Mouse (Mus musculus) embryonic facial prominence, embryonic 10.5 days (tissue): Measurements from ENCODE around the gene Ccdc107. TPM values are rescaled to one million over a fixed set of nuclear protein-coding genes. Genes with fewer than 3 reads are reported as not detected.

Experiments
- DNase-seq: peaks from one replicate; pipeline ENCODE4 v3.0.0-alpha.2; 2017; ENCODE audit warnings: low spot score
- H3K27ac ChIP-seq: fragments of 300-500 bp; sonication (generic); replicated peaks from 2 replicates; pipeline ENCODE4 v1.5.1; 2016; ENCODE audit warnings: mild to moderate bottlenecking
- H3K27me3 ChIP-seq: fragments of 300-500 bp; sonication (generic); replicated peaks from 2 replicates; pipeline ENCODE4 v1.6.1; 2016; ENCODE audit warnings: low read depth, mild to moderate bottlenecking; ENCODE audit not compliant: poor library complexity, severe bottlenecking
- H3K36me3 ChIP-seq: fragments of 300-500 bp; sonication (generic); replicated peaks from 2 replicates; pipeline ENCODE4 v1.6.1; 2016; ENCODE audit warnings: mild to moderate bottlenecking, moderate library complexity
- H3K4me1 ChIP-seq: fragments of 300-500 bp; sonication (generic); 2 replicates; pipeline ENCODE4 v1.6.1; 2016
- H3K4me3 ChIP-seq: fragments of 300-500 bp; sonication (generic); 2 replicates; pipeline ENCODE4 v1.5.1; 2016; ENCODE audit warnings: mild to moderate bottlenecking, moderate library complexity
- H3K9me3 ChIP-seq: fragments of 300-500 bp; sonication (generic); 2 replicates; pipeline ENCODE4 v1.6.1; 2016; ENCODE audit warnings: mild to moderate bottlenecking
- WGBS: fragments of 180-500 bp; shearing (Covaris S2); methylation state at CpG from one replicate; pipeline ENCODE4 v1.1.7; 2016; 5-methylcytosine and 5-hydroxymethylcytosine counted together
- polyA plus RNA-seq: library from polyadenylated mRNA; unstranded; fragments of >200 nt; fragmentation: Nextera tagmentation; extraction: Ambion mirVana; gene quantifications from 2 replicates; pipeline ENCODE4 v1.2.1, GENCODE M21; 2016

Ccdc107 gene
- polyA plus RNA-seq, 1 experiment from 2014 or later: 45.2 TPM

GRCm38 (mm10) chr4:43528487-43528886 lies 35.8 kb downstream of the Ccdc107 start:
- no peak for DNase-seq
- Histone ChIP-seq H3K27ac (no peak overlapping the region), H3K27me3 (peaks cover 37% of the 10 kb centered on the region), H3K9me3 (no peaks in the 10 kb centered on the region), H3K4me1 (peaks cover 14% of the 10 kb centered on the region), H3K36me3 (peaks cover 31% of the 10 kb centered on the region), H3K4me3 (no peak overlapping the region)
- WGBS: 76% methylated on average over 9 of the region's 9 CpGs

- Histone ChIP-seq H3K27me3 (peaks cover 21% of the 10 kb centered on the region), H3K9me3 (no peaks in the 10 kb centered on the region), H3K27ac (no peak overlapping the region), H3K4me1 (no peaks in the 10 kb centered on the region), H3K4me3 (no peak overlapping the region), H3K36me3 (peaks cover 47% of the 10 kb centered on the region)
- no peak for DNase-seq
- WGBS: 75% methylated on average over 8 of the region's 8 CpGs
Measured at GRCm38 (mm10) chr4:43530081-43530501, 37.4 kb downstream of the Ccdc107 start.

- Histone ChIP-seq H3K27me3 (peaks cover 16% of the 10 kb centered on the region), H3K4me3 (no peak overlapping the region), H3K27ac (no peak overlapping the region), H3K4me1 (no peaks in the 10 kb centered on the region), H3K36me3 (peaks cover 52% of the 10 kb centered on the region), H3K9me3 (no peaks in the 10 kb centered on the region)
- WGBS: 22% methylated on average over 7 of the region's 7 CpGs
- DNase-seq: peak; percentile 78
Measured at GRCm38 (mm10) chr4:43530581-43530980, 37.9 kb downstream of the Ccdc107 start.

- 82% methylated on average over 9 of the region's 9 CpGs for WGBS
- Histone ChIP-seq H3K4me3 (no peak overlapping the region), H3K36me3 (peaks cover 79% of the 10 kb centered on the region), H3K27me3 (no peaks in the 10 kb centered on the region), H3K27ac (no peak overlapping the region), H3K4me1 (no peaks in the 10 kb centered on the region), H3K9me3 (no peaks in the 10 kb centered on the region)
- no peak for DNase-seq
Measured at GRCm38 (mm10) chr4:43533270-43533669, 40.6 kb downstream of the Ccdc107 start.

GRCm38 (mm10) chr4:43535628-43536027 lies 42.9 kb downstream of the Ccdc107 start:
- DNase-seq: no peak
- Histone ChIP-seq H3K27me3 (no peaks in the 10 kb centered on the region), H3K27ac (no peak overlapping the region), H3K9me3 (no peaks in the 10 kb centered on the region), H3K36me3 (peaks cover 100% of the 10 kb centered on the region), H3K4me1 (no peaks in the 10 kb centered on the region), H3K4me3 (no peak overlapping the region)
- 89% methylated on average over 8 of the region's 8 CpGs for WGBS

- Histone ChIP-seq H3K4me1 (no peaks in the 10 kb centered on the region), H3K27me3 (no peaks in the 10 kb centered on the region), H3K9me3 (no peaks in the 10 kb centered on the region), H3K27ac (no peak overlapping the region), H3K36me3 (peaks cover 100% of the 10 kb centered on the region), H3K4me3 (no peak overlapping the region)
- WGBS: 94% methylated on average over 9 of the region's 9 CpGs
- DNase-seq: no peak
Measured at GRCm38 (mm10) chr4:43536031-43536430, 43.3 kb downstream of the Ccdc107 start.

- peaks cover 100% of the 10 kb centered on the region for H3K36me3 ChIP-seq
Measured at GRCm38 (mm10) chr4:43542044-43542443, 49.3 kb downstream of the Ccdc107 start.

More at GRCm38 (mm10) chr4:43542044-43542443, 49.3 kb downstream of the Ccdc107 start:
- H3K4me3 ChIP-seq: no peak overlapping the region
- no peak for DNase-seq
- no peak overlapping the region for H3K27ac ChIP-seq
- peaks cover 10% of the 10 kb centered on the region; the same call in 1 of the 2 replicates for H3K4me1 ChIP-seq
- no peaks in the 10 kb centered on the region for H3K9me3 ChIP-seq
- 56% methylated on average over 3 of the region's 3 CpGs for WGBS
- no peaks in the 10 kb centered on the region for H3K27me3 ChIP-seq

Other genes starting within 250 kb of the Ccdc107 start
- 0.16 and 0.36 TPM in 2 replicates for gene Atp8b5, start 225.7 kb upstream of the Ccdc107 start, polyA plus RNA-seq
- 9.5 and 10.9 TPM in 2 replicates for gene Rusc2, start 110.9 kb upstream of the Ccdc107 start, polyA plus RNA-seq
- gene Fam166b, start 63.8 kb upstream of the Ccdc107 start, polyA plus RNA-seq: 0.11 TPM in 1 of 2 replicates, not detected in the other
- 6.9 and 9.2 TPM in 2 replicates for gene Tesk1, start 51.0 kb upstream of the Ccdc107 start, polyA plus RNA-seq
- 2.3 TPM in 2 replicates for gene Cd72, start 38.3 kb upstream of the Ccdc107 start, polyA plus RNA-seq
- not detected in 2 replicates for gene Sit1, start 9.2 kb upstream of the Ccdc107 start, polyA plus RNA-seq
- gene Arhgef39, start 6.8 kb downstream of the Ccdc107 start, polyA plus RNA-seq: 44.1 and 48.2 TPM in 2 replicates
- 0.96 and 1.0 TPM in 2 replicates for gene Car9, start 14.1 kb downstream of the Ccdc107 start, polyA plus RNA-seq
- 59.4 and 61.1 TPM in 2 replicates for gene Tpm2, start 30.9 kb downstream of the Ccdc107 start, polyA plus RNA-seq
- 35.7 and 36.0 TPM in 2 replicates for gene Creb3, start 69.4 kb downstream of the Ccdc107 start, polyA plus RNA-seq
- gene Tln1, start 69.8 kb downstream of the Ccdc107 start, polyA plus RNA-seq: 53.1 and 53.5 TPM in 2 replicates
- gene Rgp1, start 85.8 kb downstream of the Ccdc107 start, polyA plus RNA-seq: 17.5 and 18.8 TPM in 2 replicates
- gene Gba2, start 86.0 kb downstream of the Ccdc107 start, polyA plus RNA-seq: 26.6 and 28.0 TPM in 2 replicates
- gene Msmp, start 91.6 kb downstream of the Ccdc107 start, polyA plus RNA-seq: 0.34 and 0.99 TPM in 2 replicates
- gene Npr2, start 139.0 kb downstream of the Ccdc107 start, polyA plus RNA-seq: 12.5 and 16.7 TPM in 2 replicates
- 1.8 and 2.0 TPM in 2 replicates for gene Spag8, start 160.7 kb downstream of the Ccdc107 start, polyA plus RNA-seq
- gene Hint2, start 163.6 kb downstream of the Ccdc107 start, polyA plus RNA-seq: 71.7 and 72.8 TPM in 2 replicates
- gene Tmem8b, start 176.1 kb downstream of the Ccdc107 start, polyA plus RNA-seq: 4.0 and 5.1 TPM in 2 replicates
- gene Fam221b, start 176.2 kb downstream of the Ccdc107 start, polyA plus RNA-seq: 1.4 and 1.7 TPM in 2 replicates
- gene Olfr70, start 207.9 kb downstream of the Ccdc107 start, polyA plus RNA-seq: 0.07 TPM in 1 of 2 replicates, not detected in the other
- gene Olfr71, start 217.4 kb downstream of the Ccdc107 start, polyA plus RNA-seq: not detected in 2 replicates
- gene Hrct1, start 234.3 kb downstream of the Ccdc107 start, polyA plus RNA-seq: 0.14 TPM in 1 of 2 replicates, not detected in the other
- gene Spaar, start 237.1 kb downstream of the Ccdc107 start, polyA plus RNA-seq: 0.06 TPM in 1 of 2 replicates, not detected in the other